10 mouse cellular contexts compared by ENCODE assay signal in the genomic region with DNA sequence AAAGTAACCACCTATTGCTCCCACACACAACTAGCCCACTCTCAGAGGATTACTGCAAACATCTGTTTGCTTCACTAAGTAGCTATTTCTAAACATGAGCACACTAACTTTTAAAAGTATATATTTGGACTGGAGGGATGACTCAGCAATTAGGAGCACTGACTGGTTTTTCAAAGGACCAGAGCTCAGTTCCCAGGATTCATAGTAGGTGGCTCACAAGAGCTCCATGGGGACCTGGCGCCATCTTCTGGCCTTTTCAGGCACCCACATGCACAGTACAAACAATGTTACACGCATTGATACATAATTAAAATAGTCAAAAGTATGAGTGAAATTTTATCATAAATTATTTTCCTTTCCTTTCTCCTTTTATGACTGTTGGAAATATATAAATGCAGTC. TPM values are rescaled to one million over a fixed set of nuclear protein-coding genes. Genes with fewer than 3 reads are reported as not detected.
DNase-seq lines count a peak whose midpoint lies in the region; ATAC-seq and TF ChIP-seq lines count a peak whose summit lies in the region.
"Had no signal": no experiment of that assay in that cellular context is flagged by ENCODE, and none has a peak within 500 bp of the region (broad histone marks: within the 10 kb centered on the region; RNA-seq: fewer than 3 reads in every experiment).

No protein-coding gene starts in this region.

- 0 out of 2 replicates have a peak, but pooled peaks have one; percentile 36 for ATAC-seq in intestine, postnatal 0 days
- no peak for ATAC-seq in intestine, embryonic 16.5 days
- ATAC-seq in lung, embryonic 14.5 days (ENCODE audit: insufficient read depth) = no peak

- no peak overlapping the region for H3K9ac ChIP-seq in intestine, postnatal 0 days (ENCODE audit: low read depth, low read length)
- H3K9ac ChIP-seq in intestine, embryonic 16.5 days (ENCODE audit: low read depth, low read length) = no peak overlapping the region
- no peak overlapping the region for H3K9ac ChIP-seq in ES-E14 (ENCODE audit: insufficient read depth, low read depth, low read length, poor library complexity, severe bottlenecking)
- H3K9ac ChIP-seq in lung, embryonic 14.5 days = no peak overlapping the region
- H3K9ac ChIP-seq: embryonic facial prominence, embryonic 13.5 days; limb, embryonic 15.5 days had no signal

- no peak overlapping the region for H3K27ac ChIP-seq in intestine, postnatal 0 days (ENCODE audit: low read depth, low read length)
- no peak overlapping the region for H3K27ac ChIP-seq in intestine, embryonic 16.5 days (ENCODE audit: low read length)
- no peak overlapping the region; the same call in 1 of the 2 replicates for H3K27ac ChIP-seq in ES-E14 (ENCODE audit: insufficient read depth, low read depth, low read length, poor library complexity, severe bottlenecking)
- no peak overlapping the region for H3K27ac ChIP-seq in lung, embryonic 14.5 days (ENCODE audit: low read depth)
- H3K27ac ChIP-seq: embryonic facial prominence, embryonic 13.5 days; limb, embryonic 15.5 days had no signal

- H3K4me3 ChIP-seq in intestine, postnatal 0 days (ENCODE audit: low read depth, low read length) = no peak overlapping the region
- no peak overlapping the region for H3K4me3 ChIP-seq in intestine, embryonic 16.5 days (ENCODE audit: low read length)
- H3K4me3 ChIP-seq in ES-E14 (ENCODE audit: insufficient read depth in 1 of 2, low read depth in 1 of 2, low read length in 2 of 2, poor library complexity in 1 of 2, severe bottlenecking in 1 of 2) = no peak overlapping the region
- H3K4me3 ChIP-seq in lung, embryonic 14.5 days (ENCODE audit: low read depth, low read length) = no peak overlapping the region
- H3K4me3 ChIP-seq: embryonic facial prominence, embryonic 13.5 days; limb, embryonic 15.5 days had no signal

- in situ Hi-C loops in ES-E14 (cut with MboI; ENCODE audit: low sequenced_read_pairs in 2 of 2, unreplicated experiment in 2 of 2) = loop anchor here in 1 of 2 experiments (5.0 to 10.0 kb wide), 3 partner anchors 64 to 274 kb away; a partner anchor contains a TSS

- no peaks in the 10 kb centered on the region for H3K4me1 ChIP-seq in intestine, postnatal 0 days (replicated peaks; ENCODE audit: control insufficient read depth, insufficient read depth, low read length)
- no peaks in the 10 kb centered on the region for H3K4me1 ChIP-seq in intestine, embryonic 16.5 days (ENCODE audit: control insufficient read depth, insufficient read depth, low read length)
- no peaks in the 10 kb centered on the region for H3K4me1 ChIP-seq in ES-E14 (ENCODE audit: control insufficient read depth in 2 of 2, insufficient read depth in 2 of 2, low read length in 2 of 2, poor library complexity in 1 of 2)
- H3K4me1 ChIP-seq in lung, embryonic 14.5 days (ENCODE audit: insufficient read depth) = no peaks in the 10 kb centered on the region
- H3K4me1 ChIP-seq: embryonic facial prominence, embryonic 13.5 days; limb, embryonic 15.5 days had no signal

- no peak for TF ChIP-seq POLR2A in brain, embryonic 14.5 days (IDR thresholded peaks at IDR 0.05; ENCODE audit: borderline replicate concordance, extremely low read depth, insufficient read depth, insufficient read length, poor library complexity, severe bottlenecking)

- H3K36me3 ChIP-seq in intestine, postnatal 0 days (ENCODE audit: control insufficient read depth, insufficient read depth) = no peaks in the 10 kb centered on the region
- no peaks in the 10 kb centered on the region for H3K36me3 ChIP-seq in intestine, embryonic 16.5 days (ENCODE audit: control insufficient read depth, insufficient read depth, low read length)
- H3K36me3 ChIP-seq in ES-E14 (ENCODE audit: control insufficient read depth, insufficient read depth, low read length, poor library complexity, severe bottlenecking) = no peaks in the 10 kb centered on the region
- H3K36me3 ChIP-seq in lung, embryonic 14.5 days (ENCODE audit: insufficient read depth) = no peaks in the 10 kb centered on the region
- H3K36me3 ChIP-seq: embryonic facial prominence, embryonic 13.5 days; limb, embryonic 15.5 days had no signal

- no peaks in the 10 kb centered on the region for H3K27me3 ChIP-seq in intestine, postnatal 0 days (replicated peaks; ENCODE audit: control insufficient read depth, insufficient read depth, low read length)
- no peaks in the 10 kb centered on the region; the same call in 1 of the 2 replicates for H3K27me3 ChIP-seq in intestine, embryonic 16.5 days (replicated peaks; ENCODE audit: control insufficient read depth, insufficient read depth, low read length)
- no peaks in the 10 kb centered on the region for H3K27me3 ChIP-seq in lung, embryonic 14.5 days (ENCODE audit: insufficient read depth, low read length)
- H3K27me3 ChIP-seq: limb, embryonic 15.5 days had no signal

- peak; percentile 70 for DNase-seq in ES-E14 (ENCODE audit: low read depth, low spot score)
- no peak for DNase-seq in brain, embryonic 14.5 days (ENCODE audit: low read depth)
- DNase-seq in lung, embryonic 14.5 days = peak; percentile 63
- no peak for DNase-seq in gastrocnemius, postnatal 10 days
- no peak for DNase-seq in cerebellum, adult 9-11 months
- no peak for DNase-seq in heart, adult 8-10 months (ENCODE audit: low spot score)

- no peaks in the 10 kb centered on the region for H3K9me3 ChIP-seq in intestine, postnatal 0 days (ENCODE audit: control insufficient read depth)
- peaks cover 4% of the 10 kb centered on the region; the same call in 1 of the 2 replicates for H3K9me3 ChIP-seq in intestine, embryonic 16.5 days (ENCODE audit: control insufficient read depth, low read length)
- H3K9me3 ChIP-seq in ES-E14 (ENCODE audit: control insufficient read depth, insufficient read depth, low read depth, low read length) = no peaks in the 10 kb centered on the region
- peaks cover 2% of the 10 kb centered on the region; the same call in 1 of the 2 replicates for H3K9me3 ChIP-seq in lung, embryonic 14.5 days (ENCODE audit: low read depth, low read length)
- H3K9me3 ChIP-seq: limb, embryonic 15.5 days had no signal

- peak; percentile 74 for TF ChIP-seq CTCF in intestine, postnatal 0 days (IDR thresholded peaks at IDR 0.05; ENCODE audit: low read depth)
- peak; percentile 52; the same call in 1 of the 2 replicates for TF ChIP-seq CTCF in brain, embryonic 14.5 days (IDR thresholded peaks at IDR 0.05; ENCODE audit: borderline replicate concordance, extremely low read depth, insufficient read depth, insufficient read length)
- peak; percentile 63 for TF ChIP-seq CTCF in lung, embryonic 14.5 days (IDR thresholded peaks at IDR 0.05; ENCODE audit: low read depth)

- WGBS in intestine, postnatal 0 days = 27% methylated on average over 2 of the region's 2 CpGs
- WGBS in intestine, embryonic 16.5 days = 22% methylated on average over 2 of the region's 2 CpGs
- 16% methylated on average over 2 of the region's 2 CpGs for WGBS in lung, embryonic 14.5 days

- no peak overlapping the region for H3K4me2 ChIP-seq in intestine, postnatal 0 days (replicated peaks; ENCODE audit: low read depth)
- no peak overlapping the region for H3K4me2 ChIP-seq in intestine, embryonic 16.5 days (ENCODE audit: low read depth, low read length)
- no peak overlapping the region for H3K4me2 ChIP-seq in lung, embryonic 14.5 days
- H3K4me2 ChIP-seq: embryonic facial prominence, embryonic 13.5 days; limb, embryonic 15.5 days had no signal

TF ChIP-seq in ES-E14, 5 proteins besides CTCF, POLR2A, EP300 and RAD21:
- TF ChIP-seq CHD2 (IDR thresholded peaks at IDR 0.05; ENCODE audit: low read depth, low read length) = no peak
- peak; percentile 63; the same call in 1 of the 2 replicates for TF ChIP-seq ZC3H11A (IDR thresholded peaks at IDR 0.05; ENCODE audit: borderline replicate concordance, low read depth, low read length)
- TF ChIP-seq MAFK (IDR thresholded peaks at IDR 0.05; ENCODE audit: insufficient read depth, low read depth, low read length) = peak; percentile 95
- no peak for TF ChIP-seq HCFC1 (IDR thresholded peaks at IDR 0.05; ENCODE audit: borderline replicate concordance, insufficient read depth, low read length)
- no peak for TF ChIP-seq ZNF384 (IDR thresholded peaks at IDR 0.05; ENCODE audit: low read depth, low read length)

RNA-seq across cellular contexts. Expression of a gene that starts 46.8 kb away (rescaled TPM):
- 17.6 and 18.4 TPM in 2 replicates for polyA plus RNA-seq in intestine, postnatal 0 days (2015; fragmentation: Nextera tagmentation; extraction: Ambion mirVana)
- 36.4 and 43.5 TPM in 2 replicates for polyA plus RNA-seq in intestine, embryonic 16.5 days (2015; fragmentation: Nextera tagmentation; extraction: Ambion mirVana)
- 73.0 and 80.4 TPM in 2 replicates for total RNA-seq in ES-E14 (2012; rRNA removed)
- 18.8 and 19.6 TPM in 2 replicates for polyA plus RNA-seq in brain, embryonic 14.5 days (2012; rRNA removed)
- polyA plus RNA-seq in lung, embryonic 14.5 days (2014; fragmentation: Nextera tagmentation; extraction: Ambion mirVana) = 41.6 and 47.3 TPM in 2 replicates
- total RNA-seq in gastrocnemius, postnatal 10 days (2021) = 1 to 10 TPM; 5.0 to 8.0 TPM
- total RNA-seq in heart, adult 8-10 months (2022) = 1 to 10 TPM; 1.0 to 2.2 (median 1.9) TPM

RNA-seq across cellular contexts. Expression of a gene that starts 46.9 kb away (rescaled TPM):
- polyA plus RNA-seq in intestine, postnatal 0 days (2015; fragmentation: Nextera tagmentation; extraction: Ambion mirVana) = 29.7 and 30.8 TPM in 2 replicates
- 50.8 and 52.8 TPM in 2 replicates for polyA plus RNA-seq in intestine, embryonic 16.5 days (2015; fragmentation: Nextera tagmentation; extraction: Ambion mirVana)
- total RNA-seq in ES-E14 (2012; rRNA removed) = 32.9 and 53.4 TPM in 2 replicates
- 27.0 and 27.1 TPM in 2 replicates for polyA plus RNA-seq in brain, embryonic 14.5 days (2012; rRNA removed)
- 93.1 and 93.6 TPM in 2 replicates for polyA plus RNA-seq in lung, embryonic 14.5 days (2014; fragmentation: Nextera tagmentation; extraction: Ambion mirVana)
- 10 to 100 TPM; 19.7 to 26.0 TPM for total RNA-seq in gastrocnemius, postnatal 10 days (2021)
- 10 to 100 TPM; 15.5 to 28.4 (median 20.2) TPM for total RNA-seq in heart, adult 8-10 months (2022)

RNA-seq across cellular contexts. Expression of a gene that starts 59.3 kb away (rescaled TPM):
- 1.5 and 1.7 TPM in 2 replicates for polyA plus RNA-seq in intestine, postnatal 0 days (2015; fragmentation: Nextera tagmentation; extraction: Ambion mirVana)
- 0.56 and 1.2 TPM in 2 replicates for polyA plus RNA-seq in intestine, embryonic 16.5 days (2015; fragmentation: Nextera tagmentation; extraction: Ambion mirVana)
- total RNA-seq in ES-E14 (2012; rRNA removed) = 100 and 104 TPM in 2 replicates
- 2.1 and 7.0 TPM in 2 replicates for polyA plus RNA-seq in brain, embryonic 14.5 days (2012; rRNA removed)
- 0.61 and 0.64 TPM in 2 replicates for polyA plus RNA-seq in lung, embryonic 14.5 days (2014; fragmentation: Nextera tagmentation; extraction: Ambion mirVana)
- total RNA-seq in gastrocnemius, postnatal 10 days (2021) = under 1 TPM in 1 of 2 experiments, not detected in 1; 0.05 TPM
- not detected for total RNA-seq in heart, adult 8-10 months (2022)

Comparison
In these comparisons a context has a peak if more than half of its experiments do, and no peak if none do; other contexts are left out.
1. DNase-seq: peak in ES-E14 (single experiment) and lung, embryonic 14.5 days (single experiment); none in brain, embryonic 14.5 days (single experiment), gastrocnemius, postnatal 10 days (single experiment), cerebellum, adult 9-11 months (single experiment) and heart, adult 8-10 months (single experiment).
2. Peak in every context shown above with its lines, with median percentiles within 50 percentile points of each other: CTCF ChIP-seq.